9 mouse cellular contexts compared by ENCODE assay signal in genomic region chr11:103997385-103997784, GRCm38 (mm10). TPM values are rescaled to one million over a fixed set of nuclear protein-coding genes. Genes with fewer than 3 reads are reported as not detected.
DNase-seq lines count a peak whose midpoint lies in the region; ATAC-seq and TF ChIP-seq lines count a peak whose summit lies in the region.
"Had no signal": no experiment of that assay in that cellular context is flagged by ENCODE, and none has a peak within 500 bp of the region (broad histone marks: within the 10 kb centered on the region; RNA-seq: fewer than 3 reads in every experiment).

No protein-coding gene starts in this region.

- H3K27ac ChIP-seq in forebrain, embryonic 16.5 days (ENCODE audit: low read length) = no peak overlapping the region
- H3K27ac ChIP-seq: limb, embryonic 13.5 days had no signal

- no peaks in the 10 kb centered on the region for H3K27me3 ChIP-seq in forebrain, embryonic 16.5 days (replicated peaks; ENCODE audit: control insufficient read depth, insufficient read depth, low read length)
- H3K27me3 ChIP-seq: limb, embryonic 13.5 days had no signal

- H3K36me3 ChIP-seq in forebrain, embryonic 16.5 days (ENCODE audit: control insufficient read depth, insufficient read depth) = no peaks in the 10 kb centered on the region
- H3K36me3 ChIP-seq: limb, embryonic 13.5 days had no signal

- H3K4me2 ChIP-seq in forebrain, embryonic 16.5 days (ENCODE audit: low read length) = no peak overlapping the region
- H3K4me2 ChIP-seq: limb, embryonic 13.5 days had no signal

- 16% methylated on average over 5 of the region's 5 CpGs for WGBS in forebrain, embryonic 16.5 days
- WGBS in lung, adult 2 months = 10% methylated on average over 5 of the region's 5 CpGs

- TF ChIP-seq CTCF in lung, adult 2 months (IDR thresholded peaks at IDR 0.05; ENCODE audit: insufficient read depth, low read length) = peak; percentile 70

- H3K4me3 ChIP-seq in forebrain, embryonic 16.5 days (replicated peaks; ENCODE audit: low read length) = no peak overlapping the region
- no peak overlapping the region for H3K4me3 ChIP-seq in lung, adult 2 months (replicated peaks; ENCODE audit: extremely low read depth, low read depth, low read length)
- H3K4me3 ChIP-seq: limb, embryonic 13.5 days had no signal

- no peak overlapping the region for H3K9ac ChIP-seq in forebrain, embryonic 16.5 days (replicated peaks; ENCODE audit: low read depth, low read length)
- H3K9ac ChIP-seq: limb, embryonic 13.5 days had no signal

- peak; percentile 49; the same call in 1 of the 2 replicates for ATAC-seq in forebrain, embryonic 16.5 days
- ATAC-seq in erythroid progenitor cell, adult 5-6 weeks (replicated peaks; ENCODE audit: low FRiP score, poor library complexity, severe bottlenecking) = no peak

- DNase-seq in 3134 (ENCODE audit: extremely low read depth, insufficient read length, low spot score) = peak; percentile 29
- DNase-seq in CD4-positive helper T cell, adult 2 months (ENCODE audit: low read depth, low spot score) = peak; percentile 23
- DNase-seq in c-Kit-negative CD71-positive TER-119-positive erythroid progenitor cells, embryonic 14.5 days (ENCODE audit: low read depth, low spot score) = peak; percentile 17
- peak; percentile 74 for DNase-seq in kidney, postnatal 4 days
- peak; percentile 24 for DNase-seq in lung, adult 2 months
- peak; percentile 76 to 85 for DNase-seq in right cerebral cortex, postnatal 10 days (ENCODE audit: low spot score in 2 of 2)

- no peaks in the 10 kb centered on the region for H3K9me3 ChIP-seq in forebrain, embryonic 16.5 days (ENCODE audit: control insufficient read depth, low read length)
- H3K9me3 ChIP-seq: limb, embryonic 13.5 days had no signal

- H3K4me1 ChIP-seq in forebrain, embryonic 16.5 days (replicated peaks; ENCODE audit: control insufficient read depth, insufficient read depth, low read length) = no peaks in the 10 kb centered on the region
- no peaks in the 10 kb centered on the region for H3K4me1 ChIP-seq in lung, adult 2 months (ENCODE audit: control insufficient read depth, insufficient read depth, low read length)
- H3K4me1 ChIP-seq: limb, embryonic 13.5 days had no signal

- no peak for TF ChIP-seq POLR2A in lung, adult 2 months (IDR thresholded peaks at IDR 0.05; ENCODE audit: borderline replicate concordance, extremely low read depth, low read depth, low read length)

RNA-seq across cellular contexts. Expression of gene Arf2, which starts 30.8 kb away (rescaled TPM):
- polyA plus RNA-seq in forebrain, embryonic 16.5 days (2015; fragmentation: Nextera tagmentation; extraction: Ambion mirVana) = 177 and 186 TPM in 2 replicates
- polyA plus RNA-seq in lung, adult 2 months (2012; rRNA removed) = 15.1 and 24.2 TPM in 2 replicates
- 24.7 and 25.9 TPM in 2 replicates for total RNA-seq in erythroid progenitor cell, adult 5-6 weeks (2015; ENCODE audit: low replicate concordance)
- total RNA-seq in erythroid progenitor cell, adult 5-6 weeks (2017; ENCODE audit: low replicate concordance) = 25.6 and 70.3 TPM in 2 replicates

RNA-seq across cellular contexts. Expression of gene Nsf, which starts 43.5 kb away (rescaled TPM):
- 99.6 and 128 TPM in 2 replicates for polyA plus RNA-seq in forebrain, embryonic 16.5 days (2015; fragmentation: Nextera tagmentation; extraction: Ambion mirVana)
- polyA plus RNA-seq in lung, adult 2 months (2012; rRNA removed) = 27.5 and 35.2 TPM in 2 replicates
- total RNA-seq in erythroid progenitor cell, adult 5-6 weeks (2015; ENCODE audit: low replicate concordance) = 26.7 and 42.8 TPM in 2 replicates
- total RNA-seq in erythroid progenitor cell, adult 5-6 weeks (2017; ENCODE audit: low replicate concordance) = 29.2 and 70.5 TPM in 2 replicates

Comparison
In these comparisons a context has a peak if more than half of its experiments do, and no peak if none do; other contexts are left out.
1. DNase-seq: peak in every context shown above with its lines; median percentile 80 in right cerebral cortex, postnatal 10 days; 74 in kidney, postnatal 4 days; 29 in 3134; 24 in lung, adult 2 months; 23 in CD4-positive helper T cell, adult 2 months; 17 in c-Kit-negative CD71-positive TER-119-positive erythroid progenitor cells, embryonic 14.5 days.